Mouse (Mus musculus): ENCODE data around the gene Cbx6. TPM values are rescaled to one million over a fixed set of nuclear protein-coding genes. Genes with fewer than 3 reads are reported as not detected.

Gene Cbx6
- 34.1 and 34.2 TPM in 2 replicates for total RNA-seq (2017)

DNA sequence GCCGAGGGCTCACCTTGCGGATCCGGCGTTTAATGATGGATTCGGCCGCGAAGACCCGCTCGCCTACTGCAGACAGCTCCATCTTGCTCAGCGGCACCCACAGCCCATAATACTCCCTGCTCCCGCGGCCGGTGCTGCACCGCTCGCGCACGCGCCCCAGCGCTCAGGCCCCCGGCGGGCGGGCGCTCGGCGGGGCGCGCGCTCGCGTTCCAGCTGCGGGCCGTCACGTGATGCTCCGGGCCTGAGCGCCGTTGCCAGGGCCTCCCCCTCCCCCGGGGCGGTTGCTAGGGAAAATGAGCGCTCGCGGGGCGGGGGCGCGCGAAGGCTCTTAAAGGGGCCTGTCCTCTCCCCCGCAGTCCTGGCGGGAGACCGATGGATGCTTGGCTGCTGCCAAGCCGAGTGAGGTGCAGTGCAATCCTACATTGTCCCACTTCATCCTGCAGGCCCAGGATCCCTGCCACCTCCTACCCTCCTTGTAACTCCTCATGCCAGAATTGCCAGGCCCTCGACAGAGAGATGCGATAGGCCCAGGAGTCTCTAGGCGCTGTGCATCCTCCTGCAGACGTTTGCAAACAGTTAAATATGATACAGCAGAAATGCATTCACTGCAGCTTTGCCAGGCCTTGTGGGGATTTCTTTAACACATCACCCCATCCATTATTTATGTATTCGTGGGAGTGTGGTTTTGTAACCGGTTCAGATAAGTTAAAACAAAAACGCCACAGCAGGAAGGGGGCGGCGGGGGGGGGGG is at the start of gene Cbx6, which contains the start of gene Npcd:
Gene Cbx6 (minus strand): TSS at position 559 of the 751 bp plus-strand sequence.
Gene Npcd (minus strand): TSS at position 108 of the 751 bp plus-strand sequence.
- ATAC-seq (replicated peaks in 1 of 2; ENCODE audit: insufficient read depth in 1 of 2, low FRiP score in 2 of 2, low TSS enrichment in 1 of 2, low read depth in 1 of 2, poor library complexity in 2 of 2, severe bottlenecking in 2 of 2) = peak; percentile 70 to 72

DNA sequence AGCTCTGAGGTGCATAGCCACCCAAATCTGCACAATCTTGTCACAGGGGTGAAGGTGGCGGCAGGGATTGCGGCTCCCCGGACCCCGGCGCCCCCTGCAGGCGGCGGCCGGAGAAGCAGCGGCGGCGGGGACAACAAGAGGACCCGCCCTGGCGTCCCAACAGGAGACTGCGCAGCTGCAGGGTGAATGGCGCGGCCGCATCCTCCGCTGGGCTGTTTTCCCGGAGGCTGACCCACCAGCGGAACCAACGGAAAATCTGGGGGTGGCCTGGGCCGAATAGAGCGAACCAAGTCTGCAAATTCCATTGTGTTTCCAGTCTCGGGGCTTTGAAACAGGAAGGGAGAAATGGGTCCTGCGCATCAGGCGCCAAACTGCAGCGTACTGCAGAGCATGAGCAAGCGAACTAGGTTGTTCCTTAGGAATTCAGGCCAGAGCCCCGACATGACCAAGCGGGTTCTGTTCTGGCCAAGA is 48.9 kb upstream of the Cbx6 start:
- peak; percentile 79 to 81 for ATAC-seq (replicated peaks in 1 of 2; ENCODE audit: insufficient read depth in 1 of 2, low FRiP score in 2 of 2, low TSS enrichment in 1 of 2, low read depth in 1 of 2, poor library complexity in 2 of 2, severe bottlenecking in 2 of 2)

GRCm38 (mm10) chr15:79882623-79883267 is 48.3 kb upstream of the Cbx6 start:
- ATAC-seq (replicated peaks in 1 of 2; ENCODE audit: insufficient read depth in 1 of 2, low FRiP score in 2 of 2, low TSS enrichment in 1 of 2, low read depth in 1 of 2, poor library complexity in 2 of 2, severe bottlenecking in 2 of 2) = no peak

DNA sequence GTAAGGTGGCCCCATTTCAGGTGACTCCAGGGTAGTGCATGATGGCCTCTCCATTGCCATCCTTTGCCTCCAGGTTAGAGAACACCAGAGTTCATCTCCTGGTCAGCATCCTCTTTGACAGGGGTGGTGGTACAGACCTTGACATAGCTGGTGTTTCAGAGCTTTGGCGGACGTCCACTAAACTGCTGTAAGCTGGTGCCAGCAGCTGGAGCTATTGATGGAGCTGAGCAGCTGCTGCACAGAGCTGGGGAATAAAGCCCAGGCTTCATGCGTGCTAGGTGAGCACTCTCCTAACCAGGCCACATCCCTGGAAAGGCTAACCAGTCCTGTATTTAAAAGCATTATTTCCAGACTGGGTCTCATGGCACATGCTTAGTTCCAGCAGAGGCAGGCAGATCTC is 46.0 kb upstream of the Cbx6 start:
- ATAC-seq (replicated peaks in 1 of 2; ENCODE audit: insufficient read depth in 1 of 2, low FRiP score in 2 of 2, low TSS enrichment in 1 of 2, low read depth in 1 of 2, poor library complexity in 2 of 2, severe bottlenecking in 2 of 2) = no peak

DNA sequence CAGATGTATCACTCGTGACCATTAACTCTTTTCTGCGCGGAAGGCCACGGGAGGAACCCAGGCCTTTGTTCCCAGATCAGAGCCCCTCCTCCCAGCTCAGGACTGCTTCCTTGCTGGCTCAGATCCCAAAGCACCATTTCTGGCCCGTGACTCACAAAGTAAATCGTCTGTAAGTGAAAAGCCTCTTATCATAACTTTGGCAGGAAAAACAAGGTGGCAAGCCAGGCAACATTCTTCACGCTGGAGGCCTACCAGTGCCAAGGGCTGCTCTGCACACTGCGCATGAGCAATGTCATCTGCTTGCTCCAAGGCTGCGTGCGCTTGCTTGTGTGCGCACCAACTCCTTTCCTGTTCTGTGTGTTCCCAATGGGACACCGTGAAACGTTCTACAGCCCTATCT is 44.8 kb upstream of the Cbx6 start:
- peak; percentile 50 to 60; a peak in 3 of 4 replicates for ATAC-seq (replicated peaks in 1 of 2; ENCODE audit: insufficient read depth in 1 of 2, low FRiP score in 2 of 2, low TSS enrichment in 1 of 2, low read depth in 1 of 2, poor library complexity in 2 of 2, severe bottlenecking in 2 of 2)

DNA sequence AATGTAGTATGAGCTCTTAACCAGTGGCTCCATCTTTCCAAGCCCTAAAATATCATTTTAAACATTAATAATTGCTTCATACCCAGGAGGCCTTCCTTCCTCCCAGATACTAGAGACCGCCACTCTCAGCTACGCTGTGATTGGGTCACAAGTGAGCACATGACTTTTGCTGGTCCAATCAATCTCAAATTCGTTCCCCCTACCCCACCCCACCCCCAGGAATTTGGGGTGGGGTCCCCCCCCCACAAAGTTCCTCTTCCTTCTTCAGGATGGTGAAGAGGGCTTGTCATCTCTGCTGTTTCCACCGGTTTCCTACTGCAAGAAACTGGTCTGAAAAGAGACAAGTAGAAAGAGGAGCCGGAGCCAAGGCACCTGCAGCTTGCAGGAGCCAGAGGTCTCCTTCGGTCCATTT is 44.2 kb upstream of the Cbx6 start:
- no peak for ATAC-seq (replicated peaks in 1 of 2; ENCODE audit: insufficient read depth in 1 of 2, low FRiP score in 2 of 2, low TSS enrichment in 1 of 2, low read depth in 1 of 2, poor library complexity in 2 of 2, severe bottlenecking in 2 of 2)

- ATAC-seq (replicated peaks in 1 of 2; ENCODE audit: insufficient read depth in 1 of 2, low FRiP score in 2 of 2, low TSS enrichment in 1 of 2, low read depth in 1 of 2, poor library complexity in 2 of 2, severe bottlenecking in 2 of 2) = no peak
These were observed 40.9 kb upstream of the Cbx6 start for GRCm38 (mm10) chr15:79875261-79875995.

GRCm38 (mm10) chr15:79873995-79874394 is 39.5 kb upstream of the Cbx6 start:
- ATAC-seq (replicated peaks in 1 of 2; ENCODE audit: insufficient read depth in 1 of 2, low FRiP score in 2 of 2, low TSS enrichment in 1 of 2, low read depth in 1 of 2, poor library complexity in 2 of 2, severe bottlenecking in 2 of 2) = no peak

DNA sequence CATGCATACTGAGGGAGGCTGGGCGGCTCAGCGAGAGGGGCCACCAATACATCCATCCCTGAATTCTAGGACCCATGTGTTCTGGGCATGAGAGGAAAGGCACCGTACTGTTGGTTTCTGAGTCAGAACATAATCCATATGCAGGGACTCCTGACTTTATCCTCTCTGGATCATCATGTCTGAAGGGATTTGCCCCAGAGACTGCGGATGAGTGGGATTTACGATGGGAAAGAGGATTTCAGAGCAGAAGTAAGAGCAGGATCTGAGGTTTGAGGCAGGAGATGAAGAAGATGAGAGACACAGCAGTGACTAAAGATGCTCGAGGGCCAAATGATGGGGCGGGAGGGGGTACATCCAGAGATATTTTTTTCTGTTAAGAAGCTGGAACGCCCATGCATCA is 39.1 kb upstream of the Cbx6 start:
- no peak for ATAC-seq (replicated peaks in 1 of 2; ENCODE audit: insufficient read depth in 1 of 2, low FRiP score in 2 of 2, low TSS enrichment in 1 of 2, low read depth in 1 of 2, poor library complexity in 2 of 2, severe bottlenecking in 2 of 2)

DNA sequence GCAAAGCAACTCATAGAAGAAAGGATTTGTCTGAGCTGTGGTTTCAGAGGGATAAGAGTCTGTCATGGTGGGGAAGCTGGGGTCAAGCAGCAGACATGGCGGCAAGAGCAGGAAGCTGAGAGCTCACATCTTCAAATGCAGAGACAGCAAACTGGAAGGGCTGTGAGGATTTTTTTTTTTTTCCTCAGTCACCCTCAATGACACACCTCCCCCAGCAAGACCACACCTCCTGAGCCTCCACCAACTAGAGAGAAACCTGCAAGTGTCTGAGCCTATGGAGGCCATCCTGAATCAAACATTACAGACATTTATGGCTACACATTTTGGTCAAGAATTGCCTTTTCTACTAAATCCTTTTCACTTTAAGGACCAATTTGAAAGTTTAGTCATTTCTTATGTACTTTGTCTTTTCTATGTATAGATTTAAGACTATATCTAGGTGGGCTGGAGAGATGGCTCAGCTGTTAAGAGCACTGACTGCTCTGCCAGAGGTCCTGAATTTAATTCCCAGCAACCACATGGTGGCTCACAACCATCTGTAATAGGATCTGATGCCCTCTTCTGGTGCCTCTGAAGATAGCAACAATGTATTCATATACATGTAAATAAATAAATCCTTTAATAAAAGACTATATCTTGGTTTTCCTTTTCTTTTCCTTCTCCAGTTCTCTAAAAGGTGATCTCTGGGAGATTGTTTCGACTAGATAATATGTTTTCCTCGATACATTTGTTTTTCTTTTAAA is 32.9 kb upstream of the Cbx6 start:
- no peak for ATAC-seq (replicated peaks in 1 of 2; ENCODE audit: insufficient read depth in 1 of 2, low FRiP score in 2 of 2, low TSS enrichment in 1 of 2, low read depth in 1 of 2, poor library complexity in 2 of 2, severe bottlenecking in 2 of 2)

GRCm38 (mm10) chr15:79859821-79860220 is 25.3 kb upstream of the Cbx6 start:
- ATAC-seq (replicated peaks in 1 of 2; ENCODE audit: insufficient read depth in 1 of 2, low FRiP score in 2 of 2, low TSS enrichment in 1 of 2, low read depth in 1 of 2, poor library complexity in 2 of 2, severe bottlenecking in 2 of 2) = no peak

- ATAC-seq (replicated peaks in 1 of 2; ENCODE audit: insufficient read depth in 1 of 2, low FRiP score in 2 of 2, low TSS enrichment in 1 of 2, low read depth in 1 of 2, poor library complexity in 2 of 2, severe bottlenecking in 2 of 2) = no peak
These were observed 24.5 kb upstream of the Cbx6 start for GRCm38 (mm10) chr15:79858979-79859378.

- no peak for ATAC-seq (replicated peaks in 1 of 2; ENCODE audit: insufficient read depth in 1 of 2, low FRiP score in 2 of 2, low TSS enrichment in 1 of 2, low read depth in 1 of 2, poor library complexity in 2 of 2, severe bottlenecking in 2 of 2)
These were observed 15.7 kb upstream of the Cbx6 start for GRCm38 (mm10) chr15:79850143-79850542.

GRCm38 (mm10) chr15:79847100-79847499 is 12.6 kb upstream of the Cbx6 start:
- ATAC-seq (replicated peaks in 1 of 2; ENCODE audit: insufficient read depth in 1 of 2, low FRiP score in 2 of 2, low TSS enrichment in 1 of 2, low read depth in 1 of 2, poor library complexity in 2 of 2, severe bottlenecking in 2 of 2) = no peak

GRCm38 (mm10) chr15:79845986-79846385 is 11.5 kb upstream of the Cbx6 start:
- ATAC-seq (replicated peaks in 1 of 2; ENCODE audit: insufficient read depth in 1 of 2, low FRiP score in 2 of 2, low TSS enrichment in 1 of 2, low read depth in 1 of 2, poor library complexity in 2 of 2, severe bottlenecking in 2 of 2) = no peak

DNA sequence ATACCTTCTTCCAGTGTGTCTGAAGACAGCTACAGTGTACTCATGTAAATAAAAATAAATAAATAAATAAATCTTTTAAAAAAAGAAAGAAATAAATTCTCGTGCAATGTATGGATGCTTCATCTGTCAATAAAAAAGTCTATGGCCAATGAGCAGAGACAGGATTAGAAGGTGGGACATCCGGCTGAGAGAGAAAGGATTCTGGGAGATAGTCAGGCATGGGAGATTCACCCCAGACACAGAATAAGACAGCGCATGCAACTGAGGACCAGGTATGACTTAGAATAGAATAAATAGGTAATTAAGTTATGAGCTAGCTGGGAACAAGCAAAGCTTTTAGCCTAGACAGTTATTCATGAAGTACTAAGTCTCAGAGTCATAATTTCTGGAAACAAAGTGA is 8.5 kb upstream of the Cbx6 start:
- no peak for ATAC-seq (replicated peaks in 1 of 2; ENCODE audit: insufficient read depth in 1 of 2, low FRiP score in 2 of 2, low TSS enrichment in 1 of 2, low read depth in 1 of 2, poor library complexity in 2 of 2, severe bottlenecking in 2 of 2)

- no peak for ATAC-seq (replicated peaks in 1 of 2; ENCODE audit: insufficient read depth in 1 of 2, low FRiP score in 2 of 2, low TSS enrichment in 1 of 2, low read depth in 1 of 2, poor library complexity in 2 of 2, severe bottlenecking in 2 of 2)
These were observed 5.8 kb upstream of the Cbx6 start for GRCm38 (mm10) chr15:79840281-79840680.

All from hematopoietic stem cell, adult 5-6 weeks (primary cell).